Mouse (Mus musculus) spleen, adult 2 months (tissue): Measurements from ENCODE around the gene Irf2bp2. TPM values are rescaled to one million over a fixed set of nuclear protein-coding genes. Genes with fewer than 3 reads are reported as not detected.

Source experiments
- DNase-seq, 2 experiments: peaks; one replicate each; pipeline versions ENCODE4 v3.0.0 to v3.0.0-alpha.2; 2012 to 2021; ENCODE audit warnings: low spot score in 2 of 2, low read depth in 1 of 2
- H3K27ac ChIP-seq: fragments of 200-500 bp; 2 replicates; pipeline ENCODE4 v1.5.1; 2012; ENCODE audit warnings: low read length, inconsistent platforms; ENCODE audit not compliant: insufficient read depth
- H3K27me3 ChIP-seq: fragments of 200-500 bp; 2 replicates; pipeline ENCODE4 v1.6.1; 2012; ENCODE audit warnings: mild to moderate bottlenecking, moderate library complexity, low read length, inconsistent platforms; ENCODE audit not compliant: control insufficient read depth, insufficient read depth
- H3K36me3 ChIP-seq: fragments of 200-500 bp; 2 replicates; pipeline ENCODE4 v1.6.1; 2012; ENCODE audit warnings: mild to moderate bottlenecking, low read length, inconsistent platforms; ENCODE audit not compliant: control insufficient read depth, insufficient read depth
- H3K4me1 ChIP-seq: fragments of 200-500 bp; 2 replicates; pipeline ENCODE4 v1.6.1; 2011; ENCODE audit warnings: inconsistent platforms; ENCODE audit not compliant: control insufficient read depth, insufficient read depth, insufficient read length
- H3K4me3 ChIP-seq: fragments of 200-500 bp; 2 replicates; pipeline ENCODE4 v1.5.1; 2011; ENCODE audit warnings: mild to moderate bottlenecking, inconsistent platforms; ENCODE audit not compliant: insufficient read depth, insufficient read length; ENCODE audit errors: extremely low read depth
- CTCF ChIP-seq: fragments of 200-500 bp; IDR thresholded peaks from 2 replicates; pipeline ENCODE4 v1.5.1; 2011; ENCODE audit warnings: mild to moderate bottlenecking, inconsistent platforms; ENCODE audit not compliant: insufficient read depth, insufficient read length, insufficient replicate concordance; ENCODE audit errors: extremely low read depth
- POLR2A ChIP-seq: fragments of 200-500 bp; IDR thresholded peaks from 2 replicates; pipeline ENCODE4 v1.6.1; 2011; ENCODE audit warnings: low read depth, low read length, inconsistent platforms
- WGBS: fragments of 180-500 bp; shearing (Covaris S2); methylation state at CpG from one replicate; pipeline ENCODE4 v1.1.7; 2018; 5-methylcytosine and 5-hydroxymethylcytosine counted together
- polyA plus RNA-seq: library from polyadenylated mRNA; depleted of rRNA; stranded (reverse); fragments of >200 nt; gene quantifications from 2 replicates; pipeline ENCODE4 v1.2.3, GENCODE M21; 2012

Gene Irf2bp2
- polyA plus RNA-seq, 1 experiment, result 49.6 TPM

GRCm38 (mm10) chr8:126570521-126571040 is 23.2 kb downstream of the Irf2bp2 start:
- Histone ChIP-seq H3K27me3 (no peaks in the 10 kb centered on the region), H3K36me3 (no peaks in the 10 kb centered on the region), H3K4me3 (no peak overlapping the region), H3K4me1 (peaks cover 24% of the 10 kb centered on the region; the same call in 1 of the 2 replicates), H3K27ac (no peak overlapping the region)
- TF ChIP-seq CTCF (no peak), POLR2A (no peak)
- no peak for DNase-seq
- WGBS, result 77% methylated on average over 9 of the region's 9 CpGs

- DNase-seq, result no peak
- WGBS, result 93% methylated on average over 3 of the region's 3 CpGs
- Histone ChIP-seq H3K36me3 (no peaks in the 10 kb centered on the region), H3K4me3 (no peak overlapping the region), H3K27me3 (no peaks in the 10 kb centered on the region), H3K4me1 (peaks cover 24% of the 10 kb centered on the region; the same call in 1 of the 2 replicates), H3K27ac (no peak overlapping the region)
- TF ChIP-seq CTCF (no peak), POLR2A (no peak)
Observed at GRCm38 (mm10) chr8:126570046-126570445, 23.7 kb downstream of the Irf2bp2 start.

- no peak for DNase-seq
- TF ChIP-seq POLR2A (no peak), CTCF (no peak)
- Histone ChIP-seq H3K36me3 (no peaks in the 10 kb centered on the region), H3K27me3 (no peaks in the 10 kb centered on the region), H3K4me1 (peaks cover 26% of the 10 kb centered on the region; the same call in 1 of the 2 replicates), H3K27ac (no peak overlapping the region), H3K4me3 (no peak overlapping the region)
- 68% methylated on average over 1 of the region's 1 CpGs for WGBS
Observed at GRCm38 (mm10) chr8:126569638-126570037, 24.1 kb downstream of the Irf2bp2 start.

GRCm38 (mm10) chr8:126567674-126568073 is 26.1 kb downstream of the Irf2bp2 start:
- Histone ChIP-seq H3K36me3 (no peaks in the 10 kb centered on the region), H3K27ac (0 out of 2 replicates have a peak overlapping the region, but pooled peaks have one; percentile 16), H3K4me1 (peaks cover 26% of the 10 kb centered on the region; the same call in 1 of the 2 replicates), H3K4me3 (no peak overlapping the region), H3K27me3 (no peaks in the 10 kb centered on the region)
- 39% methylated on average over 2 of the region's 2 CpGs for WGBS
- TF ChIP-seq POLR2A (no peak), CTCF (no peak)
- no peak for DNase-seq

GRCm38 (mm10) chr8:126566446-126567062 is 27.2 kb downstream of the Irf2bp2 start:
- WGBS, result 50% methylated on average over 14 of the region's 14 CpGs
- Histone ChIP-seq H3K4me1 (peaks cover 26% of the 10 kb centered on the region; the same call in 1 of the 2 replicates), H3K36me3 (no peaks in the 10 kb centered on the region), H3K27ac (peak overlapping the region; percentile 56), H3K4me3 (no peak overlapping the region), H3K27me3 (no peaks in the 10 kb centered on the region)
- TF ChIP-seq POLR2A (no peak), CTCF (no peak)
- no peak for DNase-seq

- DNase-seq, result no peak
- Histone ChIP-seq H3K27me3 (no peaks in the 10 kb centered on the region), H3K36me3 (no peaks in the 10 kb centered on the region), H3K27ac (peak overlapping the region; percentile 56), H3K4me1 (peaks cover 23% of the 10 kb centered on the region; the same call in 1 of the 2 replicates), H3K4me3 (no peak overlapping the region)
- 16% methylated on average over 6 of the region's 6 CpGs for WGBS
- TF ChIP-seq POLR2A (no peak), CTCF (no peak)
Observed at GRCm38 (mm10) chr8:126565954-126566445, 27.8 kb downstream of the Irf2bp2 start.
